Mouse (Mus musculus): ENCODE data around the gene Slc26a5. TPM values are rescaled to one million over a fixed set of nuclear protein-coding genes. Genes with fewer than 3 reads are reported as not detected.

The Slc26a5 gene
- polyA plus RNA-seq, 1 experiment from 2014 or later: not detected

Other genes with a start within 250 kb of the Slc26a5 start
- gene Fbxl13, start 220.0 kb downstream of the Slc26a5 start, polyA plus RNA-seq (2015; fragmentation: Nextera tagmentation; extraction: Ambion mirVana): 0.11 and 0.20 TPM in 2 replicates
- 33.5 and 37.2 TPM in 2 replicates for gene Armc10, start 219.8 kb downstream of the Slc26a5 start, polyA plus RNA-seq (2015; fragmentation: Nextera tagmentation; extraction: Ambion mirVana)
- gene Napepld, start 164.2 kb downstream of the Slc26a5 start, polyA plus RNA-seq (2015; fragmentation: Nextera tagmentation; extraction: Ambion mirVana): 3.4 TPM in 2 replicates
- 80.7 and 88.8 TPM in 2 replicates for gene Pmpcb, start 128.5 kb downstream of the Slc26a5 start, polyA plus RNA-seq (2015; fragmentation: Nextera tagmentation; extraction: Ambion mirVana)
- 76.3 and 88.1 TPM in 2 replicates for gene Dnajc2, start 80.4 kb downstream of the Slc26a5 start, polyA plus RNA-seq (2015; fragmentation: Nextera tagmentation; extraction: Ambion mirVana)
- gene Psmc2, start 80.3 kb downstream of the Slc26a5 start, polyA plus RNA-seq (2015; fragmentation: Nextera tagmentation; extraction: Ambion mirVana): 165 and 175 TPM in 2 replicates